Mouse (Mus musculus): Measurements from ENCODE around the gene Tigit.

Gene Tigit

GRCm38 (mm10) chr16:43620359-43620758 lies 43.6 kb downstream of the Tigit start:
- no peak for DNase-seq (ENCODE audit: low read depth, low spot score)

- DNase-seq (ENCODE audit: low read depth, low spot score), result no peak
Measured at GRCm38 (mm10) chr16:43619277-43619676, 44.7 kb downstream of the Tigit start.

- DNase-seq (ENCODE audit: low read depth, low spot score), result no peak
Measured at GRCm38 (mm10) chr16:43618286-43618685, 45.7 kb downstream of the Tigit start.

GRCm38 (mm10) chr16:43617346-43617745 lies 46.6 kb downstream of the Tigit start:
- no peak for DNase-seq (ENCODE audit: low read depth, low spot score)

GRCm38 (mm10) chr16:43616348-43616747 lies 47.6 kb downstream of the Tigit start:
- no peak for DNase-seq (ENCODE audit: low read depth, low spot score)

- DNase-seq (ENCODE audit: low read depth, low spot score), result no peak
Measured at GRCm38 (mm10) chr16:43610375-43610774, 53.6 kb downstream of the Tigit start.

GRCm38 (mm10) chr16:43608066-43608465 lies 55.9 kb downstream of the Tigit start:
- DNase-seq (ENCODE audit: low read depth, low spot score), result no peak

- no peak for DNase-seq (ENCODE audit: low read depth, low spot score)
Measured at GRCm38 (mm10) chr16:43607086-43607485, 56.9 kb downstream of the Tigit start.

- DNase-seq (ENCODE audit: low read depth, low spot score), result no peak
Measured at GRCm38 (mm10) chr16:43604399-43605013, 59.4 kb downstream of the Tigit start.

GRCm38 (mm10) chr16:43603591-43604141 lies 60.3 kb downstream of the Tigit start:
- no peak for DNase-seq (ENCODE audit: low read depth, low spot score)

GRCm38 (mm10) chr16:43602573-43602972 lies 61.4 kb downstream of the Tigit start:
- no peak for DNase-seq (ENCODE audit: low read depth, low spot score)

- DNase-seq (ENCODE audit: low read depth, low spot score), result no peak
Measured at GRCm38 (mm10) chr16:43599707-43600106, 64.2 kb downstream of the Tigit start.
